Mouse (Mus musculus) CH12.LX (cell line): ENCODE measurements around the gene Espn. TPM values are rescaled to one million over a fixed set of nuclear protein-coding genes. Genes with fewer than 3 reads are reported as not detected.

ENCODE experiments used
- DNase-seq: peaks from one replicate; pipeline ENCODE4 v3.0.0-alpha.2; 2013; ENCODE audit errors: extremely low read depth
- H3K27ac ChIP-seq: 2 replicates; pipeline ENCODE4 v1.5.1; 2012; ENCODE audit warnings: low read depth, mild to moderate bottlenecking, control low read depth, moderate library complexity; ENCODE audit not compliant: insufficient read depth
- H3K27me3 ChIP-seq: replicated peaks from 2 replicates; pipeline ENCODE3; 2012; ENCODE audit warnings: inconsistent platforms
- H3K36me3 ChIP-seq, 2 experiments: replicated peaks in 1 of 2; 2 replicates each; pipeline versions ENCODE3 to v1.6.1; 2012; ENCODE audit warnings: inconsistent platforms in 1 of 2, low read length in 1 of 2, mild to moderate bottlenecking in 1 of 2, mixed read lengths in 1 of 2, moderate library complexity in 1 of 2; ENCODE audit not compliant: control insufficient read depth in 1 of 2, insufficient read depth in 1 of 2
- H3K4me1 ChIP-seq, 2 experiments: 2 replicates each; pipeline ENCODE4 v1.6.1; 2012; ENCODE audit warnings: inconsistent platforms in 1 of 2, moderate library complexity in 1 of 2; ENCODE audit not compliant: insufficient read depth in 2 of 2, control insufficient read depth in 1 of 2
- H3K4me2 ChIP-seq: 2 replicates; pipeline ENCODE4 v1.6.1; 2012; ENCODE audit warnings: low read depth, mild to moderate bottlenecking, control low read depth; ENCODE audit not compliant: poor library complexity, insufficient read depth, severe bottlenecking
- H3K4me3 ChIP-seq, 3 experiments: fragments of 150-350 bp in 1 of 3; sonication (generic) in 1 of 3; replicated peaks in 1 of 3; 2 replicates each; pipeline versions ENCODE3 to v1.5.1; 2011 to 2012; ENCODE audit warnings: low read depth in 2 of 3, low read length in 2 of 3, mild to moderate bottlenecking in 2 of 3, moderate library complexity in 2 of 3, control low read depth in 1 of 3, improper control_type of control experiment in 1 of 3, inconsistent platforms in 1 of 3, mixed read lengths in 1 of 3; ENCODE audit not compliant: poor library complexity in 1 of 3
- H3K79me2 ChIP-seq: replicated peaks from 2 replicates; pipeline ENCODE4 v1.6.1; 2012; ENCODE audit warnings: mild to moderate bottlenecking, moderate library complexity; ENCODE audit not compliant: control insufficient read depth, poor library complexity, insufficient read depth, severe bottlenecking; ENCODE audit errors: extremely low read depth
- H3K9ac ChIP-seq: 2 replicates; pipeline ENCODE4 v1.6.1; 2012; ENCODE audit warnings: low read depth, mild to moderate bottlenecking, control low read depth, moderate library complexity; ENCODE audit not compliant: insufficient read depth
- H3K9me3 ChIP-seq: replicated peaks from 2 replicates; pipeline ENCODE3; 2012; ENCODE audit warnings: low read length, inconsistent platforms, mixed read lengths
- BHLHE40 ChIP-seq: IDR thresholded peaks from 2 replicates; pipeline ENCODE4 v1.6.1; 2011; ENCODE audit warnings: mild to moderate bottlenecking, low read depth, low read length, improper control_type of control experiment
- CHD2 ChIP-seq: IDR thresholded peaks from 2 replicates; pipeline ENCODE4 v1.6.1; 2011; ENCODE audit warnings: low read length, improper control_type of control experiment
- CTCF ChIP-seq, 2 experiments: IDR thresholded peaks in 1 of 2; conservative IDR thresholded peaks in 1 of 2; 2 replicates each; pipeline ENCODE4 v1.5.1; 2011 to 2012; ENCODE audit warnings: low read depth in 2 of 2, low read length in 2 of 2, improper control_type of control experiment in 1 of 2, inconsistent platforms in 1 of 2, mild to moderate bottlenecking in 1 of 2, moderate library complexity in 1 of 2
- E2F4 ChIP-seq: IDR thresholded peaks from 2 replicates; pipeline ENCODE4 v1.6.1; 2011; ENCODE audit warnings: low read depth, low read length, improper control_type of control experiment; ENCODE audit not compliant: insufficient replicate concordance
- GABPA ChIP-seq: IDR thresholded peaks from 2 replicates; pipeline ENCODE4 v1.6.1; 2012; ENCODE audit warnings: low read depth, low read length, improper control_type of control experiment, inconsistent platforms; ENCODE audit not compliant: insufficient replicate concordance
- HCFC1 ChIP-seq: IDR thresholded peaks from 2 replicates; pipeline ENCODE4 v1.6.1; 2012; ENCODE audit warnings: low read depth, mild to moderate bottlenecking, inconsistent platforms, low read length, improper control_type of control experiment
- IRF4 ChIP-seq: IDR thresholded peaks from 2 replicates; pipeline ENCODE4 v1.6.1; 2014; ENCODE audit warnings: low read depth, mild to moderate bottlenecking, inconsistent platforms, low read length, improper control_type of control experiment
- JUND ChIP-seq: conservative IDR thresholded peaks from 2 replicates; pipeline ENCODE4 v1.6.1; 2011; ENCODE audit warnings: low read depth, low read length, improper control_type of control experiment
- MEF2A ChIP-seq: IDR thresholded peaks from 2 replicates; pipeline ENCODE4 v1.6.1; 2014; ENCODE audit warnings: low read depth, mild to moderate bottlenecking, inconsistent platforms, low read length, improper control_type of control experiment, borderline replicate concordance
- MXI1 ChIP-seq: IDR thresholded peaks from 2 replicates; pipeline ENCODE4 v1.6.1; 2011; ENCODE audit warnings: mild to moderate bottlenecking, low read depth, low read length, improper control_type of control experiment
- MYC ChIP-seq: IDR thresholded peaks from 2 replicates; pipeline ENCODE4 v1.6.1; 2011; ENCODE audit warnings: low read depth, mild to moderate bottlenecking, improper control_type of control experiment, low read length
- NELFE ChIP-seq: IDR thresholded peaks from 2 replicates; pipeline ENCODE4 v1.6.1; 2011; ENCODE audit warnings: low read depth, low read length, improper control_type of control experiment
- PAX5 ChIP-seq: IDR thresholded peaks from 2 replicates; pipeline ENCODE4 v1.6.1; 2012; ENCODE audit warnings: low read length, inconsistent platforms, mixed read lengths
- RAD21 ChIP-seq: IDR thresholded peaks from 2 replicates; pipeline ENCODE4 v1.6.1; 2011; ENCODE audit warnings: low read depth, mild to moderate bottlenecking, low read length, improper control_type of control experiment, moderate library complexity
- SMC3 ChIP-seq: IDR thresholded peaks from 2 replicates; pipeline ENCODE4 v1.6.1; 2011; ENCODE audit warnings: low read depth, low read length, improper control_type of control experiment
- TBP ChIP-seq: conservative IDR thresholded peaks from 2 replicates; pipeline ENCODE4 v1.6.1; 2011; ENCODE audit warnings: low read depth, low read length, improper control_type of control experiment
- UBTF ChIP-seq: IDR thresholded peaks from 2 replicates; pipeline ENCODE4 v1.6.1; 2012; ENCODE audit warnings: low read depth, mild to moderate bottlenecking, inconsistent platforms, low read length, improper control_type of control experiment, moderate library complexity
- USF2 ChIP-seq: conservative IDR thresholded peaks from 2 replicates; pipeline ENCODE4 v1.6.1; 2011; ENCODE audit warnings: low read depth, low read length, improper control_type of control experiment
- dilution Hi-C: fragments of 300-500 bp; cut with MboI; formaldehyde crosslinking; loops from 2 replicates; pipeline ENCODE4 v1.14.3; 2020; ENCODE audit warnings: low sequenced_read_pairs; ENCODE audit not compliant: extremely low pct_unique_long_range_greater_than_20kb, extremely low pct_ligation_motif_present
- in situ Hi-C: fragments of 300-500 bp; cut with MboI; formaldehyde crosslinking; loops from 3 replicates; pipeline ENCODE4 v1.14.3; 2019; ENCODE audit warnings: low sequenced_read_pairs, low pct_ligation_motif_present, low pct_unique_long_range_greater_than_20kb, mixed read lengths
- polyA plus RNA-seq: library from polyadenylated mRNA; unstranded; fragments of >175 nt; gene quantifications from 2 replicates; pipeline ENCODE4 v1.2.1, GENCODE M21; 2012; ENCODE audit warnings: low read depth; ENCODE audit not compliant: insufficient read length
- total RNA-seq, 2 experiments: library from RNA; depleted of rRNA; stranded (reverse); fragments of 300-350 nt in 1 of 2; fragments of >200 nt in 1 of 2; gene quantifications; 2 replicates each; pipeline ENCODE4 v1.2.3; 2012 to 2014

Gene Espn
- total and polyA plus RNA-seq, 3 experiments, result 0.25 TPM; not detected in 2

DNA sequence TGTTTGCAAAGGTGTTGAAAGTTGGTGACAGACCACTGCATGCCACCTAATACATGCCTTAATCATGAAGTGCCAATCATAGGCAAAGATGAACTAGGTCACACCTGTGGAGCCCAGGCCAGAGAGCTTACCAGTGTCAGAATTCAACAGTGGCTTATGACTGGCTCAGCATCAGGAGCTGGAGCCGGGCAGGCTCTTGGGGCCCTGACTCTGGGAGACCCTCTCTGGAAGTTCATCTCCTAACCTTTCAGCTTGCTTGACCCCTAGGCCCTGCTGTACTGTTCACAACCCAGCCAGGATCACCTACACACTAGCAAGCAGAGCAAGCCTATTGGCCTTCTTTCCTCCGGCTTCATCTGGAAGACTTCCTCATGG is 15.3 kb downstream of the Espn start:
- peaks cover 7 to 11% of the 10 kb centered on the region in 2 experiments for H3K4me1 ChIP-seq
- no peak overlapping the region for H3K9ac ChIP-seq
- H3K4me3 ChIP-seq, result no peak overlapping the region
- in situ Hi-C loops, result no loop called here
- H3K27ac ChIP-seq, result no peak overlapping the region
- no peak for TF ChIP-seq IRF4
- peak in 1 of 2 experiments; percentile 9; a peak in 1 of 4 replicates for TF ChIP-seq CTCF (conservative IDR thresholded peaks at IDR 0.05 in 1 of 2, IDR thresholded peaks at IDR 0.05 in 1 of 2; ENCODE audit: low read depth in 2 of 2, low read length in 2 of 2)
- H3K36me3 ChIP-seq, result no peaks in the 10 kb centered on the region
- dilution Hi-C loops, result no loop called here
- H3K79me2 ChIP-seq, result no peaks in the 10 kb centered on the region
- peaks cover 72% of the 10 kb centered on the region for H3K27me3 ChIP-seq
- no peak overlapping the region for H3K4me2 ChIP-seq
- DNase-seq, result no peak
- peaks cover under 1% of the 10 kb centered on the region for H3K9me3 ChIP-seq

DNA sequence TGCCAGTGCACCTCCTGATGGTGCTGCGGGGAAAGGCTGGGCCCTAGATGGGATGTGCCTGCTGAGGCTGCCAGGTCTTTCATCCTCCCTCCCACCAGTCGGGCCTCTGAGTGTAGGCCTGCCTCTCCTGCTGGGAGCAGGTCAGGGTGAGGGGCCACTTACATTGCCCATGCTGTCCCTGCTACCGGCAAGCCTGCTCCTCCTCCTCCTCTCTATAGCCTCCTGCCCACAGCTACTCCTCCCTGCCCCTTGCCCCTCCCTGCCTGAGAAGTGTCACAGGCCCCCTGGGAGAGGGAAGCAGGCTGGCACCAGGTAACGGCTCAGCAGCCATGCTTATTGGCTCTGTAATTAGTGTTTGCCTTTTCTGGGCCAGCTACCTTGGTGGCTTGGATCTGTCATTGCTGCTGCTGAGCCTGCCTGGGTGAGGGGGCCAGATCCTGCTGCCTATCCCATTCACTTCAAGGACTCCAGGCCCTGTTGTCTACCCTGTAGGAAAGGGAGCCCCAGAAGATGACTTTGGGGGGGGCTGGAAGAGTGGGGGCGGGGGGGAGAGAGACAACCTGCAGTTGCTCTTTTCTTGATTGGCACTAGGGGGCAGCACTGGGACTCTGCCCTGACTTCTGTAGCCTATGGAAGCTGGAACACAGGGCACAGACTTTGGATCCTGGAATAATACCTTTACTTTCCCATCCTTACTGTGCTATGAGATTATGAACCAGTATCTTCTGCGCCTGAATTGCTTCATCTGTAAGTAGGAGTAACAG is 15.9 kb downstream of the Espn start:
- DNase-seq, result peak; percentile 35
- Histone ChIP-seq H3K36me3 (no peaks in the 10 kb centered on the region), H3K27ac (no peak overlapping the region), H3K79me2 (no peaks in the 10 kb centered on the region), H3K27me3 (peaks cover 72% of the 10 kb centered on the region), H3K4me1 (peaks cover 10 to 11% of the 10 kb centered on the region in 2 experiments), H3K9me3 (peaks cover 6% of the 10 kb centered on the region), H3K4me3 (no peak overlapping the region), H3K4me2 (no peak overlapping the region), H3K9ac (no peak overlapping the region)
- TF ChIP-seq GABPA, result no peak
- peak; percentile 69 to 71 for TF ChIP-seq CTCF (conservative IDR thresholded peaks at IDR 0.05 in 1 of 2, IDR thresholded peaks at IDR 0.05 in 1 of 2; ENCODE audit: low read depth in 2 of 2, low read length in 2 of 2)
- dilution Hi-C loops, result no loop called here
- in situ Hi-C loops, result no loop called here

GRCm38 (mm10) chr4:152135363-152135762 is 16.8 kb downstream of the Espn start:
- Histone ChIP-seq H3K79me2 (no peaks in the 10 kb centered on the region), H3K27me3 (peaks cover 72% of the 10 kb centered on the region)
- DNase-seq, result no peak

GRCm38 (mm10) chr4:152134507-152134906 is 17.7 kb downstream of the Espn start:
- DNase-seq, result peak; percentile 45
- in situ Hi-C loops, result no loop called here
- peaks cover 75% of the 10 kb centered on the region for H3K27me3 ChIP-seq
- TF ChIP-seq BHLHE40, result no peak
- TF ChIP-seq USF2, result no peak
- no peak for TF ChIP-seq IRF4
- TF ChIP-seq SMC3, result peak; percentile 53
- no peak for TF ChIP-seq MXI1
- TF ChIP-seq UBTF, result no peak
- peak; percentile 85 for TF ChIP-seq CTCF (conservative IDR thresholded peaks at IDR 0.05 in 1 of 2, IDR thresholded peaks at IDR 0.05 in 1 of 2; ENCODE audit: low read depth in 2 of 2, low read length in 2 of 2)
- TF ChIP-seq CHD2, result no peak
- no peak for TF ChIP-seq MYC
- TF ChIP-seq RAD21, result peak; percentile 73
- no peak for TF ChIP-seq JUND
- TF ChIP-seq PAX5, result no peak
- TF ChIP-seq E2F4, result no peak
- TF ChIP-seq NELFE, result no peak
- TF ChIP-seq MEF2A, result no peak
- TF ChIP-seq HCFC1, result no peak

More at GRCm38 (mm10) chr4:152135363-152135762, 16.8 kb downstream of the Espn start:
- in situ Hi-C loops, result no loop called here
- Histone ChIP-seq H3K4me2 (no peak overlapping the region), H3K4me3 (no peak overlapping the region), H3K9me3 (peaks cover 12% of the 10 kb centered on the region), H3K9ac (no peak overlapping the region), H3K36me3 (no peaks in the 10 kb centered on the region), H3K4me1 (peaks cover 10 to 11% of the 10 kb centered on the region in 2 experiments), H3K27ac (no peak overlapping the region)
- TF ChIP-seq TBP, result no peak
- dilution Hi-C loops, result no loop called here

More at GRCm38 (mm10) chr4:152134507-152134906, 17.7 kb downstream of the Espn start:
- Histone ChIP-seq H3K79me2 (no peaks in the 10 kb centered on the region), H3K36me3 (no peaks in the 10 kb centered on the region), H3K4me3 (no peak overlapping the region), H3K27ac (no peak overlapping the region), H3K4me2 (no peak overlapping the region), H3K9me3 (peaks cover 12% of the 10 kb centered on the region), H3K9ac (no peak overlapping the region), H3K4me1 (peaks cover 11 to 13% of the 10 kb centered on the region in 2 experiments)
- dilution Hi-C loops, result no loop called here
